Mouse (Mus musculus) urinary bladder, postnatal 36 days (tissue): ENCODE data around the gene Herc3.
A peak's percentile ranks its signal among the peaks of the same experiment; 100 is the strongest.

Source experiments
- DNase-seq, 2 experiments: peaks; one replicate each; pipeline ENCODE4 v3.0.0; 2022; ENCODE audit warnings: low spot score in 2 of 2, mixed read lengths in 1 of 2

Herc3 gene

DNA sequence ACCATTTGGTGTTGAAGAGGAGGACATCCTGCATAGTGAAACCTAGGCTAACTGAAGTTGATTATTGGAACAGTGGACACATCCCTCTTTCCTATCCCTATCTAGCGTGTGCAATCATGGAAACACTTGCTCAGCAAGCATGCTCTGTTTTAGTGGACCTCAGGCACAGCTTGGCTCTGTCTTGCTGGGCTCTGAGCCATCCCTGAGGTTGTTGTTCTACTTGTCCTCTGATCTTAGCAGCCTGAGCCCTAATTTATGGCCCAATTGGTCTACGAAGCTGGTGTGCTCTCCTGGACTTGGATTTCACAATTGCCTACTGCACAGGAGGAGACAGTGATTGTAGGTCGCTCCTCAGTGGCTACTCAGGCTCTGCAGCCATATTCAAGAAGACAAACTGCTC is 137.0 kb downstream of the Herc3 start:
- peak; percentile 6 to 57 for DNase-seq
